Mouse (Mus musculus): Measurements from ENCODE around the gene Itpr3. TPM values are rescaled to one million over a fixed set of nuclear protein-coding genes. Genes with fewer than 3 reads are reported as not detected.

The Itpr3 gene
- polyA plus RNA-seq, 1 experiment: 3.8 TPM

GRCm38 (mm10) chr17:27028909-27029308 is 28.2 kb upstream of the Itpr3 start, which contains the start of gene Bak1:
Bak1 (minus strand) TSS chr17:27029009.
- no peak for TF ChIP-seq GATA1 (IDR thresholded peaks at IDR 0.05; ENCODE audit: low read length)

- no peak for TF ChIP-seq GATA1 (IDR thresholded peaks at IDR 0.05; ENCODE audit: low read length)
These were observed 27.7 kb upstream of the Itpr3 start for GRCm38 (mm10) chr17:27029431-27029830.

- no peak for TF ChIP-seq GATA1 (IDR thresholded peaks at IDR 0.05; ENCODE audit: low read length)
These were observed 26.2 kb upstream of the Itpr3 start for GRCm38 (mm10) chr17:27030896-27031295.

GRCm38 (mm10) chr17:27032328-27032727 is 24.8 kb upstream of the Itpr3 start:
- no peak for TF ChIP-seq GATA1 (IDR thresholded peaks at IDR 0.05; ENCODE audit: low read length)

GRCm38 (mm10) chr17:27032869-27033268 is 24.2 kb upstream of the Itpr3 start:
- no peak for TF ChIP-seq GATA1 (IDR thresholded peaks at IDR 0.05; ENCODE audit: low read length)

GRCm38 (mm10) chr17:27036465-27036864 is 20.6 kb upstream of the Itpr3 start:
- TF ChIP-seq GATA1 (IDR thresholded peaks at IDR 0.05; ENCODE audit: low read length): no peak

- TF ChIP-seq GATA1 (IDR thresholded peaks at IDR 0.05; ENCODE audit: low read length): no peak
These were observed 18.6 kb upstream of the Itpr3 start for GRCm38 (mm10) chr17:27038335-27039050.

- no peak for TF ChIP-seq GATA1 (IDR thresholded peaks at IDR 0.05; ENCODE audit: low read length)
These were observed 17.5 kb upstream of the Itpr3 start for GRCm38 (mm10) chr17:27039432-27040102.

- no peak for TF ChIP-seq GATA1 (IDR thresholded peaks at IDR 0.05; ENCODE audit: low read length)
These were observed 16.6 kb upstream of the Itpr3 start for GRCm38 (mm10) chr17:27040304-27041045.

GRCm38 (mm10) chr17:27041046-27041786 is 15.9 kb upstream of the Itpr3 start:
- no peak for TF ChIP-seq GATA1 (IDR thresholded peaks at IDR 0.05; ENCODE audit: low read length)

GRCm38 (mm10) chr17:27041787-27042055 is 15.4 kb upstream of the Itpr3 start:
- TF ChIP-seq GATA1 (IDR thresholded peaks at IDR 0.05; ENCODE audit: low read length): no peak

GRCm38 (mm10) chr17:27042840-27043239 is 14.3 kb upstream of the Itpr3 start:
- no peak for TF ChIP-seq GATA1 (IDR thresholded peaks at IDR 0.05; ENCODE audit: low read length)

GRCm38 (mm10) chr17:27045164-27045563 is 11.9 kb upstream of the Itpr3 start:
- no peak for TF ChIP-seq GATA1 (IDR thresholded peaks at IDR 0.05; ENCODE audit: low read length)

- TF ChIP-seq GATA1 (IDR thresholded peaks at IDR 0.05; ENCODE audit: low read length): no peak
These were observed 9.2 kb upstream of the Itpr3 start for GRCm38 (mm10) chr17:27047762-27048444.

Data from G1E-ER4 (cell line).